Mouse (Mus musculus): Measurements from ENCODE around the gene Aurkc.
"Not testable (repeated sequence)": the region's sequence is repeated elsewhere in the genome, so short reads cannot be mapped to it uniquely, and the experiment has no call there.

Gene Aurkc

GRCm38 (mm10) chr7:6995251-6995650 is at the start of gene Aurkc:
Gene Aurkc (plus strand): TSS chr7:6995300.
- DNase-seq (ENCODE audit: low spot score) = not testable (repeated sequence)

DNA sequence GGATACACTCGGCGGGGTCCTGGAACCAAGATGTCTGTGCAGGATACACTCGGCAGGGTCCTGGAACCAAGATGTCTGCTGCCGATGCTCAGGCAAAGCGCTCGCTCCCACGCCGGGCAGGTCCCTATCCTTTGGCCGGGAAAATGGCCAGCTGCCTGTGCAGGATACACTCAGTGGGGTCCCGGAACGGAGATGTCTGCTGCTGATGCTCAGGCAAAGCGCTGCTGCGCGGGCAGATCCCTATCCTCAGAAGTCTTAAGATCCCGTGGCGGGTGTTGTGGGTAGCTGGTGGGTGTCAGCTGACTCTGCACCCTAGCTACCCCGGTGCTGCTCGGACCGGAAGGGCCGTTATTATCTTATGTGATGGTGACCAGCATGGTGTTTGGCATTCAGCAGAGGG is 47.0 kb upstream of the Aurkc start:
- DNase-seq (ENCODE audit: low spot score) = not testable (repeated sequence)

GRCm38 (mm10) chr7:6956576-6956975 is 38.5 kb upstream of the Aurkc start:
- no peak for DNase-seq (ENCODE audit: low spot score)

- no peak for DNase-seq (ENCODE audit: low spot score)
These were observed 36.5 kb upstream of the Aurkc start for GRCm38 (mm10) chr7:6958574-6958973.

DNA sequence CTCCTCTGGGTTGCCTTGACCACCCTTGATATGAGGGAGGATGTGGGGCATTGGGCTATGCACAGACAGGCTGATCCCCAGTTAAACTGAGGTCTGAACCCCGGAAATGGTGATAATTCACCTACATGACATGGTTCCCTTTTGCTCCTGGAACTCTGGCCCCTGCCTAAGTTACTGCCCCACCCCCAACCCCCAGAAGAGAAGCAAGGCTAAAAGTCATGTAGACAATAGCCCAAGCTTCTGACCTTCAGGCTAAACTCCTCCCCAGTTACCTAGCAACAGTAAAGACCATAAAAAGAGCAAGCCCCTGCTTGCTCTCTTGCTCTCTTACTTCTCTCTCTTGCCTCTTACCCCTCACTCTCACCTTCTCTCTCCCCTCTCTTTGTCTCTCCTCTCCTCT is 21.5 kb upstream of the Aurkc start:
- DNase-seq (ENCODE audit: low spot score) = no peak

GRCm38 (mm10) chr7:6976890-6977289 is 18.2 kb upstream of the Aurkc start:
- no peak for DNase-seq (ENCODE audit: low spot score)

- not testable (repeated sequence) for DNase-seq (ENCODE audit: low spot score)
These were observed 3.8 kb downstream of the Aurkc start for GRCm38 (mm10) chr7:6998914-6999313.

GRCm38 (mm10) chr7:7005441-7005840 is 10.3 kb downstream of the Aurkc start:
- DNase-seq (ENCODE audit: low spot score) = not testable (repeated sequence)

GRCm38 (mm10) chr7:7027445-7027844 is 32.3 kb downstream of the Aurkc start:
- no peak for DNase-seq (ENCODE audit: low spot score)

- not testable (repeated sequence) for DNase-seq (ENCODE audit: low spot score)
These were observed 54.7 kb downstream of the Aurkc start for GRCm38 (mm10) chr7:7049659-7050320.
